Mouse (Mus musculus) B cell, adult 2 months (primary cell): ENCODE measurements at regions not wholly inside any gene's neighbourhood (a gene's known extent, or its start where the extent isn't known, plus 50 kb on each side); places are given as distances from the start of the nearest gene placed in this dataset.
A peak's percentile ranks its signal among the peaks of the same experiment; 100 is the strongest.

Source experiments
- DNase-seq, 2 experiments: peaks; one replicate each; pipeline ENCODE4 v3.0.0; 2022

GRCm38 (mm10) chr3:143789932-143790570 lies 415.0 kb downstream of the Lmo4 start:
- no peak for DNase-seq

- DNase-seq = no peak
These were observed 418.1 kb downstream of the Lmo4 start for GRCm38 (mm10) chr3:143786889-143787288.

GRCm38 (mm10) chr3:143784353-143784791 lies 420.6 kb downstream of the Lmo4 start:
- no peak for DNase-seq

GRCm38 (mm10) chr3:143778161-143778560 lies 426.9 kb downstream of the Lmo4 start:
- DNase-seq = no peak

GRCm38 (mm10) chr3:143759337-143759736 lies 445.7 kb downstream of the Lmo4 start:
- no peak for DNase-seq

GRCm38 (mm10) chr3:143753197-143753596 lies 451.8 kb downstream of the Lmo4 start:
- no peak for DNase-seq

- DNase-seq = no peak
These were observed 452.4 kb downstream of the Lmo4 start for GRCm38 (mm10) chr3:143752660-143753059.

- no peak for DNase-seq
These were observed 454.9 kb downstream of the Lmo4 start for GRCm38 (mm10) chr3:143750128-143750527.

GRCm38 (mm10) chr3:143743649-143744048 lies 461.4 kb downstream of the Lmo4 start:
- DNase-seq = no peak

GRCm38 (mm10) chr3:143742786-143743571 lies 462.0 kb downstream of the Lmo4 start:
- no peak for DNase-seq

- DNase-seq = no peak
These were observed 466.3 kb downstream of the Lmo4 start for GRCm38 (mm10) chr3:143738676-143739075.

GRCm38 (mm10) chr3:143737844-143738243 lies 467.2 kb downstream of the Lmo4 start:
- DNase-seq = peak; percentile 10 to 18

GRCm38 (mm10) chr3:143736651-143737398 lies 468.2 kb downstream of the Lmo4 start:
- DNase-seq = no peak

- no peak for DNase-seq
These were observed 470.2 kb downstream of the Lmo4 start for GRCm38 (mm10) chr3:143734791-143735190.

- DNase-seq = no peak
These were observed 471.9 kb downstream of the Lmo4 start for GRCm38 (mm10) chr3:143732966-143733725.

- no peak for DNase-seq
These were observed 475.4 kb downstream of the Lmo4 start for GRCm38 (mm10) chr3:143729473-143730076.

GRCm38 (mm10) chr3:143722571-143722970 lies 482.4 kb downstream of the Lmo4 start:
- DNase-seq = no peak

- DNase-seq = no peak
These were observed 482.9 kb downstream of the Lmo4 start for GRCm38 (mm10) chr3:143722082-143722481.

- DNase-seq = no peak
These were observed 491.8 kb downstream of the Lmo4 start for GRCm38 (mm10) chr3:143713183-143713582.

GRCm38 (mm10) chr3:143710805-143711469 lies 494.1 kb downstream of the Lmo4 start:
- no peak for DNase-seq

- no peak for DNase-seq
These were observed 498.3 kb downstream of the Lmo4 start for GRCm38 (mm10) chr3:143706679-143707078.

- no peak for DNase-seq
These were observed 510.2 kb downstream of the Lmo4 start for GRCm38 (mm10) chr3:143694817-143695216.
